Mouse (Mus musculus) limb, embryonic 14.5 days (tissue): ENCODE results near the gene Sesn1. TPM values are rescaled to one million over a fixed set of nuclear protein-coding genes. Genes with fewer than 3 reads are reported as not detected.

ENCODE experiments used
- ATAC-seq: fragments of 200-750 bp; cut with Nextera tagmentation; 2 replicates; pipeline ENCODE4 v1.8.0; 2017; ENCODE audit warnings: low read depth, moderate number of reproducible peaks, moderate TSS enrichment; ENCODE audit not compliant: low FRiP score
- DNase-seq: peaks from one replicate; pipeline ENCODE4 v3.0.0-alpha.2; 2015; ENCODE audit warnings: low spot score
- H3K27ac ChIP-seq: fragments of 300-500 bp; sonication (generic); replicated peaks from 2 replicates; pipeline ENCODE4 v1.5.1; 2014; ENCODE audit warnings: low read depth, mild to moderate bottlenecking, low read length, moderate library complexity, mixed read lengths
- H3K27me3 ChIP-seq: fragments of 300-500 bp; sonication (generic); 2 replicates; pipeline ENCODE4 v1.6.1; 2014; ENCODE audit warnings: low read length, mixed read lengths; ENCODE audit not compliant: control insufficient read depth, insufficient read depth
- H3K36me3 ChIP-seq: fragments of 300-500 bp; sonication (generic); 2 replicates; pipeline ENCODE4 v1.6.1; 2014; ENCODE audit warnings: mild to moderate bottlenecking, low read length, moderate library complexity, mixed read lengths; ENCODE audit not compliant: control insufficient read depth, insufficient read depth
- H3K4me1 ChIP-seq: fragments of 300-500 bp; sonication (generic); 2 replicates; pipeline ENCODE4 v1.6.1; 2014; ENCODE audit warnings: antibody characterized with exemption, low read length, mixed read lengths; ENCODE audit not compliant: control insufficient read depth, insufficient read depth
- H3K4me2 ChIP-seq: fragments of 300-500 bp; sonication (generic); replicated peaks from 2 replicates; pipeline ENCODE4 v1.6.1; 2014; ENCODE audit warnings: low read depth, mild to moderate bottlenecking, low read length, moderate library complexity; ENCODE audit not compliant: severe bottlenecking
- H3K4me3 ChIP-seq: fragments of 300-500 bp; sonication (generic); replicated peaks from 2 replicates; pipeline ENCODE4 v1.5.1; 2014; ENCODE audit warnings: low read length
- H3K9ac ChIP-seq: fragments of 300-500 bp; sonication (generic); 2 replicates; pipeline ENCODE4 v1.6.1; 2014; ENCODE audit warnings: mild to moderate bottlenecking, low read depth, low read length, moderate library complexity; ENCODE audit not compliant: severe bottlenecking
- H3K9me3 ChIP-seq: fragments of 300-500 bp; sonication (generic); 2 replicates; pipeline ENCODE4 v1.6.1; 2016; ENCODE audit warnings: low read length; ENCODE audit not compliant: control insufficient read depth
- POLR2A ChIP-seq: fragments of 200-500 bp; IDR thresholded peaks from 2 replicates; pipeline ENCODE4 v1.8.0; 2012; ENCODE audit warnings: inconsistent platforms, mild to moderate bottlenecking, moderate library complexity, borderline replicate concordance; ENCODE audit not compliant: insufficient read depth, insufficient read length; ENCODE audit errors: extremely low read depth
- WGBS: fragments of 180-500 bp; shearing (Covaris S2); extraction: QIAGEN DNeasy Blood & Tissue Kit; methylation state at CpG from one replicate; pipeline ENCODE4 v1.1.7; 2014; 5-methylcytosine and 5-hydroxymethylcytosine counted together
- polyA plus RNA-seq, 2 experiments: library from polyadenylated mRNA; depleted of rRNA in 1 of 2; stranded (reverse) in 1 of 2; unstranded in 1 of 2; fragments of >200 nt; fragmentation: Nextera tagmentation in 1 of 2; extraction: Ambion mirVana in 1 of 2; gene quantifications; 2 replicates each; pipeline versions ENCODE4 v1.2.1 to v1.2.3; 2012 to 2014

The Sesn1 gene
- polyA plus RNA-seq, 2 experiments = 37.0 to 42.9 TPM

DNA sequence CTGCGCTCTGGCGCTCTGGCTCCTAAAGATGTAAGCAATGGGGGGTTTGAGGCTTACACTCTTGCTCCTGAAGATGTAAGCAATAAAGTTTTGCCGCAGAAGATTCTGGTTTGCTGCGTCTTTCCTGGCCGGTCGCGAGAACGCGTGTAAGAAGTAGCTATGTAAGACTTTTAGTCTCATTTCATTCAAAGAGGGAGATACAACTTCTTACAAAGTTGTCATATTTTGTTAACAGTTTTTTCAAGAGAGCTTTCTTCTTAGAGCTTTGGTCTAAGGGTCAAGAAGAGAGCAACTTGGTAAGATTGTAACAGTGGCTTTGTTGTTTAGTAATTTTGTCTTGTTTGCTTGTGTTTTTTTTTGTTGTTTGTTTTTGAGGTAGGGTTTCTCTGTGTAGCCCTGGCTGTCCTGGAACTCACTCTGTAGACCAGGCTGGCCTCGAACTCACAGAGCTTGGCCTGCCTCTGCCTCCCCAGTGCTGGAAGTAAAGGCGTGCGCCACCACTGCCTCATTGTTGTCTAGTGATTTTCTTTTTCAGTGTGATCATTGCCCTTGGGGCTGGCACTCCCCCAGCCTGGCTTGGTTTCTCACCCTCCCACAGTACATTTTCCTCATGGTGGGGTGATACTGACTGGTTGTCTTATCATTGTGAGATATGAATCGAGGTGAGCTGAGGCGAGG lies 143.3 kb downstream of the Sesn1 start:
- H3K4me3 ChIP-seq = no peak overlapping the region
- H3K9ac ChIP-seq = no peak overlapping the region
- H3K27ac ChIP-seq = no peak overlapping the region
- H3K27me3 ChIP-seq = no peaks in the 10 kb centered on the region
- no peak for TF ChIP-seq POLR2A
- H3K4me2 ChIP-seq = no peak overlapping the region
- ATAC-seq = no peak
- DNase-seq = no peak
- no peaks in the 10 kb centered on the region for H3K36me3 ChIP-seq
- WGBS = 94% methylated on average over 14 of the region's 14 CpGs
- no peaks in the 10 kb centered on the region for H3K4me1 ChIP-seq
- H3K9me3 ChIP-seq = no peaks in the 10 kb centered on the region

DNA sequence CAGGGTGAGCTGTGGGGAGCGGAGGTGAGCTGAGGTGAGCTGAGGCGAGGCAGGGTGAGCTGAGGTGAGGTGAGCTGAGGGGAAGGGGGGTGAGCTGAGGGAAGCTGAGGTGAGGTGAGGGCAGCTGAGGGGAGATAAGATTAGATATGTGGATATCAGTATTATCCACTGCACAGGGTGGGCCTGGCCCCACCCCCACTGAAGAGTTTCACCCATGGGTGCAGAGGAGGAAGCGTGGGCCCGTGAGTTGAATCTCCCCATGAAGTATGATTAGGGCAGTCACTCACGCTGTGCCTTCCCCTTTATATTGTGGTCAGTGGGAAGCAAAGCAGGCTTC lies 143.8 kb downstream of the Sesn1 start:
- H3K9ac ChIP-seq = no peak overlapping the region
- H3K4me2 ChIP-seq = no peak overlapping the region
- no peak for DNase-seq
- H3K27ac ChIP-seq = no peak overlapping the region
- WGBS = 94% methylated on average over 5 of the region's 5 CpGs
- no peak for ATAC-seq
- no peak for TF ChIP-seq POLR2A
- no peaks in the 10 kb centered on the region for H3K4me1 ChIP-seq
- no peaks in the 10 kb centered on the region for H3K36me3 ChIP-seq
- no peaks in the 10 kb centered on the region for H3K27me3 ChIP-seq
- H3K9me3 ChIP-seq = no peaks in the 10 kb centered on the region
- no peak overlapping the region for H3K4me3 ChIP-seq

DNA sequence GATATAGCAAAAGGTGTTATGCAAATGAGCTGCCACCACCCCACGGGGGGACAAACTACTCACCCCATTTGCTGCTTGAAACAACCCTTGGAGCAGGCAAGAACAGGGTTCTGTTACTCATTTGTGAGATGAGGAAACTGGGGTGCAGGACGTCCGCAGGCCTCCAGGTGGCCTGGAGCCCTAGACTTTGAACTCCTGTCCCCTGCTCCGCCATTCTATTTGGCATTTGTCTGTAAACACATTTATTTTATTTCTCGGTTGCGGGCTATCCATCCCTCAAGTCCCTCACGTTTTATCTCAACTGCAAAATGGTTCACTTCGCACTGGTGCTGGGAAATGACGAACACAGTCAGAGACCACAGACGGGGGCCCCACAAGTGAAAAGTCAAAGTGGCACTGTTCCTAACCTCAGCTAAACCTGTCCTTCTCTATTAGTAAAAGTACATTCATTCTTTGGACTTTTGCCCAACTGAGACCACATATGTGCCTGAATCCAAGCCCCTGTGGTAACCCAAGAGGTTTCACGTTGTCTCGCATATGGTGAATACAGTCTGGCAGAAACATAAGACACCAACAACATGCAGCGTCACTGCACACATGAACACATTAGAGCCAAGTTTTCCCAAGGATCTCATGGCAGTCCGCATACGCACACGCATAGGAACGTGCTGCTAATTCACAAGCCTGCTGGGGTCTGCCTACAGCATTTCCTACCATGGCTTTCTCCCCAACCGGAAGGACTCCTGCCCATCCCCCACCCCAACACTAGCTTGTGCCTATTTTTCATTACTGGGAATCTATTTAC lies 147.9 kb downstream of the Sesn1 start:
- Histone ChIP-seq H3K27ac (no peak overlapping the region), H3K4me2 (no peak overlapping the region), H3K9me3 (no peaks in the 10 kb centered on the region; the same call in 1 of the 2 replicates), H3K36me3 (no peaks in the 10 kb centered on the region), H3K27me3 (no peaks in the 10 kb centered on the region), H3K9ac (no peak overlapping the region), H3K4me1 (no peaks in the 10 kb centered on the region), H3K4me3 (no peak overlapping the region)
- no peak for DNase-seq
- no peak for TF ChIP-seq POLR2A
- WGBS = 84% methylated on average over 18 of the region's 18 CpGs
- ATAC-seq = no peak

Other genes with a start within 250 kb of the Sesn1 start
- gene Ccdc162, start 93.3 kb upstream of the Sesn1 start, polyA plus RNA-seq (2012; rRNA removed) = 1.2 and 1.6 TPM in 2 replicates
- 0.93 and 2.1 TPM in 2 replicates for gene Ccdc162, start 93.3 kb upstream of the Sesn1 start, polyA plus RNA-seq (2014; fragmentation: Nextera tagmentation; extraction: Ambion mirVana)
- gene Cep57l1, start 64 bp upstream of the Sesn1 start, polyA plus RNA-seq (2012; rRNA removed) = 10.8 and 13.2 TPM in 2 replicates
- 16.8 and 20.4 TPM in 2 replicates for gene Cep57l1, start 64 bp upstream of the Sesn1 start, polyA plus RNA-seq (2014; fragmentation: Nextera tagmentation; extraction: Ambion mirVana)
- 4.2 and 4.8 TPM in 2 replicates for gene Armc2, start 208.5 kb downstream of the Sesn1 start, polyA plus RNA-seq (2012; rRNA removed)
- 3.6 and 4.0 TPM in 2 replicates for gene Armc2, start 208.5 kb downstream of the Sesn1 start, polyA plus RNA-seq (2014; fragmentation: Nextera tagmentation; extraction: Ambion mirVana)